Mouse (Mus musculus): ENCODE data around the gene Dhcr24.

DNA sequence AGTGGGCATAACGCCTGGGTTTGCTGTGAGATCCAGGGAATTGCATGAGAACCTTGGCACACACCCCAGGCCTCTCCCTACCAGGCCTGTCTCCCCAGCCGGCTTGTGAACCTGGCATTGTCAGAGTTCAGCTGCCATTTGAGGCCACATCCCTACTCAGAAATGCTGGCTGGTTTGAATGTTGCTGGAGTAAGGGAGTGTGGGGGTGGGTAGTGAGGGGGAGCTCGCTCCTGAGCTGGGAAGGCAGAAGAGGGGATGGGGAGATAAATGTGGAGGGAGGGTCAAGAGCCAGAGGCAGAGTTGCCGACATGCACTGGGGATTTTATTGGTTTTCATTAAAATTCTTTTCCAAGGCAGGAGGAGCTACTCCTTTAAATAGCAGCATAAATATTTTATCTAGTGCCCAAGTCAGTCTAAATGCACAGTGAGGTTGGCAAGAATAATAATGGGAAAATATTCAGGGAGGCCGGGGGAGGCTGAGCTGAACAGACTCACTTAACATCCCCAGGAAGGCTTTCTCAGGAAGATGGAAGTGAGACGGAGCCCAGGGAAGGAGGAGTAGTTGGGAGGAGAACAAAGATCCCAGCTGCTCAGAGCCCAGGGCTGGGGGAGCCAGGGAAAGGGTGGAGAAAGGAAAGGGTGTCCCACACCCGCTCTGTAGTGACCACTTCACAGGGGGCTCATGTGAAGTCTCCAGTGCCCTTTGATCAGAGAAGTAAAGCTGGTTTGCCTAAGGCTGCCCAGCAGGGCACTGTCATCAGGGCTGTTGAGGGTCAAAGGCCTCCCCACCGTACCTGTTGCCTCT lies 72.6 kb downstream of the Dhcr24 start:
- TF ChIP-seq CTCF (IDR thresholded peaks at IDR 0.05; ENCODE audit: extremely low read depth, insufficient read length, insufficient replicate concordance, low read depth, low read length) (no peak), POLR2A (IDR thresholded peaks at IDR 0.05; ENCODE audit: low read depth, low read length) (no peak)

All from small intestine, adult 2 months (tissue).